Mouse (Mus musculus): ENCODE results near the gene Ppp2r3a.

Gene Ppp2r3a

GRCm38 (mm10) chr9:101252541-101252940 is 946 bp upstream of the Ppp2r3a start:
- in situ Hi-C loops (cut with MboI; ENCODE audit: unreplicated experiment in 2 of 2): no loop called here

- in situ Hi-C loops (cut with MboI; ENCODE audit: unreplicated experiment in 2 of 2): no loop called here
Observed at GRCm38 (mm10) chr9:101250981-101251643, 483 bp downstream of the Ppp2r3a start.

GRCm38 (mm10) chr9:101250486-101250885 is 1.1 kb downstream of the Ppp2r3a start:
- in situ Hi-C loops (cut with MboI; ENCODE audit: unreplicated experiment in 2 of 2): no loop called here

- in situ Hi-C loops (cut with MboI; ENCODE audit: unreplicated experiment in 2 of 2): no loop called here
Observed at GRCm38 (mm10) chr9:101249626-101250025, 2.0 kb downstream of the Ppp2r3a start.

GRCm38 (mm10) chr9:101247541-101247940 is 4.1 kb downstream of the Ppp2r3a start:
- in situ Hi-C loops (cut with MboI; ENCODE audit: unreplicated experiment in 2 of 2): no loop called here

- in situ Hi-C loops (cut with MboI; ENCODE audit: unreplicated experiment in 2 of 2): no loop called here
Observed at GRCm38 (mm10) chr9:101245493-101245892, 6.1 kb downstream of the Ppp2r3a start.

GRCm38 (mm10) chr9:101243711-101244110 is 7.9 kb downstream of the Ppp2r3a start:
- in situ Hi-C loops (cut with MboI; ENCODE audit: unreplicated experiment in 2 of 2): no loop called here

- in situ Hi-C loops (cut with MboI; ENCODE audit: unreplicated experiment in 2 of 2): no loop called here
Observed at GRCm38 (mm10) chr9:101240161-101240560, 11.4 kb downstream of the Ppp2r3a start.

- in situ Hi-C loops (cut with MboI; ENCODE audit: unreplicated experiment in 2 of 2): no loop called here
Observed at GRCm38 (mm10) chr9:101235786-101236185, 15.8 kb downstream of the Ppp2r3a start.

GRCm38 (mm10) chr9:101232034-101232433 is 19.6 kb downstream of the Ppp2r3a start:
- in situ Hi-C loops (cut with MboI; ENCODE audit: unreplicated experiment in 2 of 2): no loop called here

- in situ Hi-C loops (cut with MboI; ENCODE audit: unreplicated experiment in 2 of 2): no loop called here
Observed at GRCm38 (mm10) chr9:101230028-101230427, 21.6 kb downstream of the Ppp2r3a start.

GRCm38 (mm10) chr9:101228892-101229291 is 22.7 kb downstream of the Ppp2r3a start:
- in situ Hi-C loops (cut with MboI; ENCODE audit: unreplicated experiment in 2 of 2): no loop called here

GRCm38 (mm10) chr9:101207984-101208383 is 43.6 kb downstream of the Ppp2r3a start:
- in situ Hi-C loops (cut with MboI; ENCODE audit: unreplicated experiment in 2 of 2): no loop called here

- in situ Hi-C loops (cut with MboI; ENCODE audit: unreplicated experiment in 2 of 2): no loop called here
Observed at GRCm38 (mm10) chr9:101206516-101206915, 45.1 kb downstream of the Ppp2r3a start.

- in situ Hi-C loops (cut with MboI; ENCODE audit: unreplicated experiment in 2 of 2): no loop called here
Observed at GRCm38 (mm10) chr9:101205216-101205615, 46.4 kb downstream of the Ppp2r3a start.

- in situ Hi-C loops (cut with MboI; ENCODE audit: unreplicated experiment in 2 of 2): no loop called here
Observed at GRCm38 (mm10) chr9:101204059-101204458, 47.5 kb downstream of the Ppp2r3a start.

GRCm38 (mm10) chr9:101200627-101201026 is 51.0 kb downstream of the Ppp2r3a start:
- in situ Hi-C loops (cut with MboI; ENCODE audit: unreplicated experiment in 2 of 2): no loop called here

GRCm38 (mm10) chr9:101198804-101199203 is 52.8 kb downstream of the Ppp2r3a start:
- in situ Hi-C loops (cut with MboI; ENCODE audit: unreplicated experiment in 2 of 2): loop anchor here (25.0 kb wide), 3 partner anchors 1413 to 1588 kb away; partner anchors contain the start of gene A4gnt (in 1 of the 2)

- in situ Hi-C loops (cut with MboI; ENCODE audit: unreplicated experiment in 2 of 2): loop anchor here (25.0 kb wide), 3 partner anchors 1414 to 1589 kb away; partner anchors contain the start of gene A4gnt (in 1 of the 2)
Observed at GRCm38 (mm10) chr9:101198261-101198660, 53.3 kb downstream of the Ppp2r3a start.

- in situ Hi-C loops (cut with MboI; ENCODE audit: unreplicated experiment in 2 of 2): loop anchor here (25.0 kb wide), 3 partner anchors 1430 to 1605 kb away; partner anchors contain the start of gene A4gnt (in 1 of the 2)
Observed at GRCm38 (mm10) chr9:101181962-101182701, 69.5 kb downstream of the Ppp2r3a start.

GRCm38 (mm10) chr9:101181291-101181690 is 70.3 kb downstream of the Ppp2r3a start:
- in situ Hi-C loops (cut with MboI; ENCODE audit: unreplicated experiment in 2 of 2): loop anchor here (25.0 kb wide), 3 partner anchors 1431 to 1606 kb away; partner anchors contain the start of gene A4gnt (in 1 of the 2)

Data from v-Abl transformed pro-B cells (cell line).